Comparison of ENCODE assay signal across 20 mouse cellular contexts in genomic region chr3:83620435-83620834, GRCm38 (mm10).
DNase-seq lines count a peak whose midpoint lies in the region; ATAC-seq and TF ChIP-seq lines count a peak whose summit lies in the region.
"Had no signal": no experiment of that assay in that cellular context is flagged by ENCODE, and none has a peak within 500 bp of the region (broad histone marks: within the 10 kb centered on the region; RNA-seq: fewer than 3 reads in every experiment).

No protein-coding gene starts in this region.

- no peaks in the 10 kb centered on the region for H3K27me3 ChIP-seq in hindbrain, embryonic 11.5 days (ENCODE audit: control insufficient read depth, insufficient read depth, low read length)
- H3K27me3 ChIP-seq in hindbrain, embryonic 12.5 days, result no peaks in the 10 kb centered on the region
- no peaks in the 10 kb centered on the region for H3K27me3 ChIP-seq in midbrain, embryonic 14.5 days (ENCODE audit: control insufficient read depth, insufficient read depth, low read length)
- H3K27me3 ChIP-seq in midbrain, embryonic 15.5 days (replicated peaks), result no peaks in the 10 kb centered on the region
- H3K27me3 ChIP-seq in hindbrain, embryonic 16.5 days (replicated peaks; ENCODE audit: control insufficient read depth, insufficient read depth, low read length), result no peaks in the 10 kb centered on the region
- H3K27me3 ChIP-seq: CH12.LX; forebrain, embryonic 13.5 days; intestine, embryonic 15.5 days had no signal

- intact Hi-C loops in gastrocnemius, postnatal 36 days (cut with DNase I), result no loop called here

- ATAC-seq in hindbrain, embryonic 11.5 days (ENCODE audit: low FRiP score), result no peak
- no peak for ATAC-seq in hindbrain, embryonic 12.5 days (ENCODE audit: low FRiP score)
- no peak for ATAC-seq in midbrain, embryonic 14.5 days (ENCODE audit: low FRiP score, low TSS enrichment)
- no peak for ATAC-seq in midbrain, embryonic 15.5 days (replicated peaks)
- peak; percentile 76 for ATAC-seq in hindbrain, embryonic 16.5 days
- ATAC-seq: activated CD4-positive, CD25-positive, alpha-beta regulatory T cell, adult 4 months; forebrain, embryonic 13.5 days; intestine, embryonic 15.5 days; Patski had no signal

- no peaks in the 10 kb centered on the region for H3K9me3 ChIP-seq in hindbrain, embryonic 11.5 days (ENCODE audit: control insufficient read depth, low read length)
- no peaks in the 10 kb centered on the region for H3K9me3 ChIP-seq in hindbrain, embryonic 12.5 days (replicated peaks)
- H3K9me3 ChIP-seq in midbrain, embryonic 14.5 days (ENCODE audit: control insufficient read depth, low read length), result no peaks in the 10 kb centered on the region
- no peaks in the 10 kb centered on the region for H3K9me3 ChIP-seq in midbrain, embryonic 15.5 days
- no peaks in the 10 kb centered on the region for H3K9me3 ChIP-seq in hindbrain, embryonic 16.5 days (ENCODE audit: control insufficient read depth, low read length)
- H3K9me3 ChIP-seq: embryonic facial prominence, embryonic 10.5 days; forebrain, embryonic 13.5 days; heart, embryonic 10.5 days; intestine, embryonic 15.5 days had no signal

- 57% methylated on average over 4 of the region's 4 CpGs for WGBS in hindbrain, embryonic 11.5 days
- 51% methylated on average over 4 of the region's 4 CpGs for WGBS in hindbrain, embryonic 12.5 days
- 35% methylated on average over 4 of the region's 4 CpGs for WGBS in midbrain, embryonic 14.5 days
- WGBS in midbrain, embryonic 15.5 days, result 43% methylated on average over 4 of the region's 4 CpGs
- whole genome bisulfite sequencing in hindbrain, embryonic 16.5 days, result 31% methylated on average over 4 of the region's 4 CpGs

- H3K4me1 ChIP-seq in hindbrain, embryonic 11.5 days (replicated peaks; ENCODE audit: control insufficient read depth, insufficient read depth, low read length), result no peaks in the 10 kb centered on the region
- H3K4me1 ChIP-seq in hindbrain, embryonic 12.5 days, result no peaks in the 10 kb centered on the region
- no peaks in the 10 kb centered on the region for H3K4me1 ChIP-seq in midbrain, embryonic 14.5 days (ENCODE audit: control insufficient read depth, insufficient read depth, low read length)
- H3K4me1 ChIP-seq in midbrain, embryonic 15.5 days, result no peaks in the 10 kb centered on the region
- H3K4me1 ChIP-seq in hindbrain, embryonic 16.5 days (ENCODE audit: control insufficient read depth, insufficient read depth, low read depth, low read length), result no peaks in the 10 kb centered on the region
- H3K4me1 ChIP-seq: embryonic facial prominence, embryonic 10.5 days; forebrain, embryonic 13.5 days; heart, embryonic 10.5 days; intestine, embryonic 15.5 days had no signal

- DNase-seq in hindbrain, embryonic 11.5 days (ENCODE audit: low spot score), result peak; percentile 6
- peak; percentile 8 for DNase-seq in midbrain, embryonic 14.5 days
- DNase-seq in brain, embryonic 14.5 days (ENCODE audit: low read depth), result peak; percentile 36
- no peak for DNase-seq in gastrocnemius, postnatal 36 days
- DNase-seq: adrenal gland, postnatal 14 days; cerebellum, adult 18-20 months; gastrocnemius, adult 2 months; gastrocnemius, postnatal 25 days; heart, adult 18-20 months; heart, postnatal 10 days had no signal

- H3K4me2 ChIP-seq in hindbrain, embryonic 11.5 days (replicated peaks; ENCODE audit: low read depth, low read length), result no peak overlapping the region
- no peak overlapping the region for H3K4me2 ChIP-seq in hindbrain, embryonic 12.5 days (replicated peaks)
- H3K4me2 ChIP-seq in midbrain, embryonic 14.5 days (ENCODE audit: low read length), result no peak overlapping the region
- H3K4me2 ChIP-seq in midbrain, embryonic 15.5 days, result no peak overlapping the region
- no peak overlapping the region for H3K4me2 ChIP-seq in hindbrain, embryonic 16.5 days (ENCODE audit: low read length)
- H3K4me2 ChIP-seq: forebrain, embryonic 13.5 days; intestine, embryonic 15.5 days had no signal

- H3K9ac ChIP-seq in hindbrain, embryonic 11.5 days (ENCODE audit: low read depth, low read length), result no peak overlapping the region
- H3K9ac ChIP-seq in hindbrain, embryonic 12.5 days, result no peak overlapping the region
- no peak overlapping the region for H3K9ac ChIP-seq in midbrain, embryonic 14.5 days (replicated peaks; ENCODE audit: low read length)
- H3K9ac ChIP-seq in midbrain, embryonic 15.5 days, result no peak overlapping the region
- H3K9ac ChIP-seq in hindbrain, embryonic 16.5 days (ENCODE audit: low read depth, low read length), result no peak overlapping the region
- H3K9ac ChIP-seq: forebrain, embryonic 13.5 days; intestine, embryonic 15.5 days had no signal

- H3K36me3 ChIP-seq in hindbrain, embryonic 11.5 days (ENCODE audit: control insufficient read depth, insufficient read depth, low read length), result no peaks in the 10 kb centered on the region
- no peaks in the 10 kb centered on the region for H3K36me3 ChIP-seq in hindbrain, embryonic 12.5 days
- H3K36me3 ChIP-seq in midbrain, embryonic 14.5 days (ENCODE audit: control insufficient read depth, insufficient read depth, low read length), result no peaks in the 10 kb centered on the region
- H3K36me3 ChIP-seq in midbrain, embryonic 15.5 days (replicated peaks), result no peaks in the 10 kb centered on the region
- H3K36me3 ChIP-seq in hindbrain, embryonic 16.5 days (ENCODE audit: control insufficient read depth, insufficient read depth, low read length), result no peaks in the 10 kb centered on the region
- H3K36me3 ChIP-seq: embryonic facial prominence, embryonic 10.5 days; heart, embryonic 10.5 days; intestine, embryonic 15.5 days had no signal

- no peak overlapping the region for H3K4me3 ChIP-seq in hindbrain, embryonic 11.5 days (ENCODE audit: low read depth, low read length)
- H3K4me3 ChIP-seq in hindbrain, embryonic 12.5 days, result no peak overlapping the region
- H3K4me3 ChIP-seq in midbrain, embryonic 14.5 days (replicated peaks; ENCODE audit: low read depth, low read length), result no peak overlapping the region
- no peak overlapping the region for H3K4me3 ChIP-seq in midbrain, embryonic 15.5 days
- no peak overlapping the region for H3K4me3 ChIP-seq in hindbrain, embryonic 16.5 days (ENCODE audit: low read length)
- H3K4me3 ChIP-seq: embryonic facial prominence, embryonic 10.5 days; forebrain, embryonic 13.5 days; gastrocnemius, adult 2 months; heart, embryonic 10.5 days; intestine, embryonic 15.5 days had no signal

- no peak overlapping the region for H3K27ac ChIP-seq in hindbrain, embryonic 11.5 days (ENCODE audit: low read depth, low read length)
- no peak overlapping the region for H3K27ac ChIP-seq in hindbrain, embryonic 12.5 days
- H3K27ac ChIP-seq in midbrain, embryonic 14.5 days (replicated peaks; ENCODE audit: low read depth, low read length), result no peak overlapping the region
- no peak overlapping the region for H3K27ac ChIP-seq in midbrain, embryonic 15.5 days
- H3K27ac ChIP-seq in hindbrain, embryonic 16.5 days (ENCODE audit: low read depth, low read length), result no peak overlapping the region
- H3K27ac ChIP-seq: embryonic facial prominence, embryonic 10.5 days; forebrain, embryonic 13.5 days; gastrocnemius, adult 2 months; heart, embryonic 10.5 days; intestine, embryonic 15.5 days had no signal

- TF ChIP-seq CTCF in brain, embryonic 14.5 days (IDR thresholded peaks at IDR 0.05; ENCODE audit: borderline replicate concordance, extremely low read depth, insufficient read depth, insufficient read length), result no peak

- no peak for TF ChIP-seq POLR2A in brain, embryonic 14.5 days (IDR thresholded peaks at IDR 0.05; ENCODE audit: borderline replicate concordance, extremely low read depth, insufficient read depth, insufficient read length, poor library complexity, severe bottlenecking)

Comparison
In these comparisons a context has a peak if more than half of its experiments do, and no peak if none do; other contexts are left out.
1. DNase-seq: peak in hindbrain, embryonic 11.5 days (single experiment), midbrain, embryonic 14.5 days (single experiment) and brain, embryonic 14.5 days (single experiment); none in gastrocnemius, postnatal 36 days (0 of 2).